Mouse (Mus musculus) forebrain, postnatal 0 days (tissue): ENCODE measurements around the gene Tbl2. TPM values are rescaled to one million over a fixed set of nuclear protein-coding genes. Genes with fewer than 3 reads are reported as not detected.

ENCODE experiments used
- ATAC-seq: fragments of 200-750 bp; cut with Nextera tagmentation; 2 replicates; pipeline ENCODE4 v1.8.0; 2017; ENCODE audit warnings: mild to moderate bottlenecking, moderate library complexity
- DNase-seq: peaks from one replicate; pipeline ENCODE4 v3.0.0-alpha.2; 2015
- H3K27ac ChIP-seq: fragments of 300-500 bp; sonication (generic); 2 replicates; pipeline ENCODE4 v1.5.1; 2014; ENCODE audit warnings: low read depth, mild to moderate bottlenecking, antibody characterized with exemption, low read length, moderate library complexity, mixed read lengths
- H3K27me3 ChIP-seq: fragments of 300-500 bp; sonication (generic); 2 replicates; pipeline ENCODE4 v1.6.1; 2014; ENCODE audit warnings: mild to moderate bottlenecking, low read length, mixed read lengths; ENCODE audit not compliant: insufficient read depth
- H3K36me3 ChIP-seq: fragments of 300-500 bp; sonication (generic); 2 replicates; pipeline ENCODE4 v1.6.1; 2014; ENCODE audit warnings: mild to moderate bottlenecking, moderate library complexity; ENCODE audit not compliant: insufficient read depth
- H3K4me1 ChIP-seq: fragments of 300-500 bp; sonication (generic); 2 replicates; pipeline ENCODE4 v1.6.1; 2014; ENCODE audit warnings: antibody characterized with exemption; ENCODE audit not compliant: insufficient read depth
- H3K4me2 ChIP-seq: fragments of 300-500 bp; sonication (generic); 2 replicates; pipeline ENCODE4 v1.6.1; 2014; ENCODE audit warnings: low read depth, mild to moderate bottlenecking, moderate library complexity
- H3K4me3 ChIP-seq: fragments of 300-500 bp; sonication (generic); 2 replicates; pipeline ENCODE4 v1.5.1; 2014; ENCODE audit warnings: low read depth, low read length, mixed read lengths
- H3K9ac ChIP-seq: fragments of 300-500 bp; sonication (generic); 2 replicates; pipeline ENCODE4 v1.6.1; 2014; ENCODE audit warnings: mild to moderate bottlenecking
- H3K9me3 ChIP-seq: fragments of 300-500 bp; sonication (generic); 2 replicates; pipeline ENCODE4 v1.6.1; 2016; ENCODE audit warnings: low read length
- CTCF ChIP-seq: sonication (generic); IDR thresholded peaks from 2 replicates; pipeline ENCODE4 v1.5.1; 2016; ENCODE audit warnings: antibody characterized with exemption, control low read depth, low read depth
- WGBS: fragments of 180-500 bp; shearing (Covaris S2); extraction: QIAGEN DNeasy Blood & Tissue Kit; methylation state at CpG from one replicate; pipeline ENCODE4 v1.1.7; 2014; 5-methylcytosine and 5-hydroxymethylcytosine counted together
- polyA plus RNA-seq: library from polyadenylated mRNA; unstranded; fragments of >200 nt; fragmentation: Nextera tagmentation; extraction: Ambion mirVana; gene quantifications from 2 replicates; pipeline ENCODE4 v1.2.1, GENCODE M21; 2015
- total RNA-seq: library from RNA; depleted of rRNA; stranded (reverse); fragments of >200 nt; gene quantifications from 2 replicates; pipeline ENCODE4 v1.2.3, GENCODE M21; 2014

The Tbl2 gene
- total and polyA plus RNA-seq, 2 experiments from 2014 or later: 12.0 to 35.2 TPM

- no peak overlapping the region for H3K9ac ChIP-seq
- peaks cover 32% of the 10 kb centered on the region for H3K27me3 ChIP-seq
- no peaks in the 10 kb centered on the region for H3K36me3 ChIP-seq
- H3K27ac ChIP-seq: no peak overlapping the region
- DNase-seq (no peak), ATAC-seq (no peak)
- H3K9me3 ChIP-seq: no peaks in the 10 kb centered on the region
- no peaks in the 10 kb centered on the region for H3K4me1 ChIP-seq
- no peak overlapping the region for H3K4me2 ChIP-seq
- WGBS: 91% methylated on average over 3 of the region's 3 CpGs
- no peak overlapping the region for H3K4me3 ChIP-seq
- TF ChIP-seq CTCF: no peak
These were observed 40.0 kb upstream of the Tbl2 start for GRCm38 (mm10) chr5:135109426-135109825.

GRCm38 (mm10) chr5:135109976-135110375 is 39.5 kb upstream of the Tbl2 start:
- Histone ChIP-seq H3K9ac (no peak overlapping the region), H3K36me3 (no peaks in the 10 kb centered on the region), H3K4me3 (no peak overlapping the region), H3K4me2 (no peak overlapping the region), H3K4me1 (no peaks in the 10 kb centered on the region), H3K27me3 (peaks cover 32% of the 10 kb centered on the region), H3K27ac (no peak overlapping the region), H3K9me3 (no peaks in the 10 kb centered on the region)
- ATAC-seq (no peak), DNase-seq (no peak)
- 76% methylated on average over 6 of the region's 6 CpGs for WGBS
- TF ChIP-seq CTCF: no peak

GRCm38 (mm10) chr5:135113782-135114181 is 35.7 kb upstream of the Tbl2 start:
- no peak overlapping the region for H3K27ac ChIP-seq
- no peak for DNase-seq
- no peak overlapping the region for H3K4me3 ChIP-seq
- WGBS: 85% methylated on average over 12 of the region's 12 CpGs
- no peaks in the 10 kb centered on the region for H3K36me3 ChIP-seq
- no peaks in the 10 kb centered on the region for H3K4me1 ChIP-seq
- H3K4me2 ChIP-seq: no peak overlapping the region
- TF ChIP-seq CTCF: no peak
- no peaks in the 10 kb centered on the region for H3K9me3 ChIP-seq
- H3K9ac ChIP-seq: no peak overlapping the region
- no peak for ATAC-seq
- peaks cover 9% of the 10 kb centered on the region; the same call in 1 of the 2 replicates for H3K27me3 ChIP-seq

GRCm38 (mm10) chr5:135115241-135115640 is 34.2 kb upstream of the Tbl2 start:
- 83% methylated on average over 8 of the region's 8 CpGs for WGBS
- DNase-seq (no peak), ATAC-seq (no peak)
- no peaks in the 10 kb centered on the region for H3K36me3 ChIP-seq
- TF ChIP-seq CTCF: no peak
- no peaks in the 10 kb centered on the region for H3K27me3 ChIP-seq
- no peak overlapping the region for H3K4me2 ChIP-seq
- H3K9me3 ChIP-seq: no peaks in the 10 kb centered on the region
- no peak overlapping the region for H3K9ac ChIP-seq
- no peaks in the 10 kb centered on the region for H3K4me1 ChIP-seq
- no peak overlapping the region for H3K4me3 ChIP-seq
- no peak overlapping the region for H3K27ac ChIP-seq

- TF ChIP-seq CTCF: peak; percentile 81
- no peak overlapping the region for H3K4me2 ChIP-seq
- no peaks in the 10 kb centered on the region for H3K9me3 ChIP-seq
- H3K9ac ChIP-seq: no peak overlapping the region
- no peaks in the 10 kb centered on the region for H3K27me3 ChIP-seq
- DNase-seq (peak; percentile 47), ATAC-seq (no peak)
- 25% methylated on average over 6 of the region's 6 CpGs for WGBS
- no peaks in the 10 kb centered on the region for H3K4me1 ChIP-seq
- H3K27ac ChIP-seq: no peak overlapping the region
- H3K4me3 ChIP-seq: no peak overlapping the region
- H3K36me3 ChIP-seq: no peaks in the 10 kb centered on the region
These were observed 30.8 kb upstream of the Tbl2 start for GRCm38 (mm10) chr5:135118589-135119081.

- no peak overlapping the region for H3K27ac ChIP-seq
- no peak overlapping the region for H3K4me3 ChIP-seq
- TF ChIP-seq CTCF: peak; percentile 20; the same call in 1 of the 2 replicates
- H3K4me1 ChIP-seq: no peaks in the 10 kb centered on the region
- H3K9me3 ChIP-seq: no peaks in the 10 kb centered on the region
- DNase-seq (no peak), ATAC-seq (no peak)
- no peaks in the 10 kb centered on the region for H3K36me3 ChIP-seq
- H3K4me2 ChIP-seq: no peak overlapping the region
- no peaks in the 10 kb centered on the region for H3K27me3 ChIP-seq
- 70% methylated on average over 4 of the region's 4 CpGs for WGBS
- H3K9ac ChIP-seq: no peak overlapping the region
These were observed 28.7 kb upstream of the Tbl2 start for GRCm38 (mm10) chr5:135120753-135121152.

- H3K9me3 ChIP-seq: no peaks in the 10 kb centered on the region
- no peaks in the 10 kb centered on the region for H3K4me1 ChIP-seq
- H3K9ac ChIP-seq: no peak overlapping the region
- WGBS: 55% methylated on average over 6 of the region's 6 CpGs
- no peak overlapping the region for H3K27ac ChIP-seq
- no peak for TF ChIP-seq CTCF
- H3K36me3 ChIP-seq: no peaks in the 10 kb centered on the region
- H3K4me3 ChIP-seq: no peak overlapping the region
- no peak for ATAC-seq
- no peak for DNase-seq
- H3K27me3 ChIP-seq: no peaks in the 10 kb centered on the region
- no peak overlapping the region for H3K4me2 ChIP-seq
These were observed 23.3 kb upstream of the Tbl2 start for GRCm38 (mm10) chr5:135126121-135126520.

GRCm38 (mm10) chr5:135127669-135128068 is 21.8 kb upstream of the Tbl2 start:
- Histone ChIP-seq H3K36me3 (no peaks in the 10 kb centered on the region), H3K27ac (no peak overlapping the region), H3K9ac (no peak overlapping the region), H3K9me3 (no peaks in the 10 kb centered on the region), H3K4me2 (no peak overlapping the region), H3K4me1 (no peaks in the 10 kb centered on the region), H3K4me3 (no peak overlapping the region), H3K27me3 (peaks cover 2% of the 10 kb centered on the region; the same call in 1 of the 2 replicates)
- TF ChIP-seq CTCF: no peak
- 81% methylated on average over 6 of the region's 6 CpGs for WGBS
- ATAC-seq (no peak), DNase-seq (no peak)
